Mouse (Mus musculus): Measurements from ENCODE around the gene Clip2. TPM values are rescaled to one million over a fixed set of nuclear protein-coding genes. Genes with fewer than 3 reads are reported as not detected.

Gene Clip2
- polyA plus RNA-seq, 1 experiment from 2014 or later: 15.4 TPM

- Histone ChIP-seq H3K4me2 (ENCODE audit: low read depth, low read length) (no peak overlapping the region), H3K9ac (replicated peaks; ENCODE audit: low read depth, low read length) (no peak overlapping the region), H3K36me3 (ENCODE audit: control insufficient read depth, insufficient read depth, low read length) (peaks cover 40% of the 10 kb centered on the region), H3K4me3 (ENCODE audit: low read depth, low read length) (no peak overlapping the region), H3K27me3 (ENCODE audit: control insufficient read depth, insufficient read depth, low read length) (no peaks in the 10 kb centered on the region), H3K9me3 (ENCODE audit: control insufficient read depth, low read length) (no peaks in the 10 kb centered on the region), H3K4me1 (ENCODE audit: control insufficient read depth, insufficient read depth, low read length) (no peaks in the 10 kb centered on the region), H3K27ac (ENCODE audit: low read depth, low read length) (no peak overlapping the region)
- WGBS: 92% methylated on average over 22 of the region's 26 CpGs
- ATAC-seq (ENCODE audit: low read depth): no peak
Measured at GRCm38 (mm10) chr5:134522524-134522923, 29.7 kb downstream of the Clip2 start.

GRCm38 (mm10) chr5:134521806-134522205, 30.4 kb downstream of the Clip2 start:
- Histone ChIP-seq H3K4me3 (ENCODE audit: low read depth, low read length) (no peak overlapping the region), H3K36me3 (ENCODE audit: control insufficient read depth, insufficient read depth, low read length) (peaks cover 47% of the 10 kb centered on the region), H3K4me1 (ENCODE audit: control insufficient read depth, insufficient read depth, low read length) (no peaks in the 10 kb centered on the region), H3K4me2 (ENCODE audit: low read depth, low read length) (no peak overlapping the region), H3K9ac (replicated peaks; ENCODE audit: low read depth, low read length) (no peak overlapping the region), H3K27me3 (ENCODE audit: control insufficient read depth, insufficient read depth, low read length) (no peaks in the 10 kb centered on the region), H3K27ac (ENCODE audit: low read depth, low read length) (no peak overlapping the region), H3K9me3 (ENCODE audit: control insufficient read depth, low read length) (no peaks in the 10 kb centered on the region)
- WGBS: 95% methylated on average over 6 of the region's 7 CpGs
- ATAC-seq (ENCODE audit: low read depth): no peak

- no peak overlapping the region for H3K4me3 ChIP-seq (ENCODE audit: low read depth, low read length)
- no peaks in the 10 kb centered on the region for H3K27me3 ChIP-seq (ENCODE audit: control insufficient read depth, insufficient read depth, low read length)
- no peaks in the 10 kb centered on the region for H3K4me1 ChIP-seq (ENCODE audit: control insufficient read depth, insufficient read depth, low read length)
- no peak for ATAC-seq (ENCODE audit: low read depth)
- H3K9me3 ChIP-seq (ENCODE audit: control insufficient read depth, low read length): no peaks in the 10 kb centered on the region
- 76% methylated on average over 2 of the region's 2 CpGs for WGBS
- H3K36me3 ChIP-seq (ENCODE audit: control insufficient read depth, insufficient read depth, low read length): peaks cover 54% of the 10 kb centered on the region
- H3K27ac ChIP-seq (ENCODE audit: low read depth, low read length): no peak overlapping the region
- no peak overlapping the region for H3K4me2 ChIP-seq (ENCODE audit: low read depth, low read length)
- H3K9ac ChIP-seq (replicated peaks; ENCODE audit: low read depth, low read length): no peak overlapping the region
Measured at GRCm38 (mm10) chr5:134521131-134521530, 31.1 kb downstream of the Clip2 start.

- Histone ChIP-seq H3K4me2 (ENCODE audit: low read depth, low read length) (no peak overlapping the region), H3K27ac (ENCODE audit: low read depth, low read length) (no peak overlapping the region), H3K36me3 (ENCODE audit: control insufficient read depth, insufficient read depth, low read length) (peaks cover 61% of the 10 kb centered on the region), H3K4me3 (ENCODE audit: low read depth, low read length) (no peak overlapping the region), H3K27me3 (ENCODE audit: control insufficient read depth, insufficient read depth, low read length) (no peaks in the 10 kb centered on the region), H3K4me1 (ENCODE audit: control insufficient read depth, insufficient read depth, low read length) (no peaks in the 10 kb centered on the region), H3K9me3 (ENCODE audit: control insufficient read depth, low read length) (no peaks in the 10 kb centered on the region), H3K9ac (replicated peaks; ENCODE audit: low read depth, low read length) (no peak overlapping the region)
- no peak for ATAC-seq (ENCODE audit: low read depth)
- WGBS: 95% methylated on average over 4 of the region's 4 CpGs
Measured at GRCm38 (mm10) chr5:134520120-134520519, 32.1 kb downstream of the Clip2 start.

GRCm38 (mm10) chr5:134519471-134519870, 32.8 kb downstream of the Clip2 start:
- no peaks in the 10 kb centered on the region for H3K4me1 ChIP-seq (ENCODE audit: control insufficient read depth, insufficient read depth, low read length)
- ATAC-seq (ENCODE audit: low read depth): no peak
- no peaks in the 10 kb centered on the region for H3K9me3 ChIP-seq (ENCODE audit: control insufficient read depth, low read length)
- H3K27ac ChIP-seq (ENCODE audit: low read depth, low read length): no peak overlapping the region
- H3K36me3 ChIP-seq (ENCODE audit: control insufficient read depth, insufficient read depth, low read length): peaks cover 66% of the 10 kb centered on the region
- H3K4me3 ChIP-seq (ENCODE audit: low read depth, low read length): no peak overlapping the region
- no peaks in the 10 kb centered on the region for H3K27me3 ChIP-seq (ENCODE audit: control insufficient read depth, insufficient read depth, low read length)
- WGBS: 90% methylated on average over 5 of the region's 5 CpGs
- no peak overlapping the region for H3K4me2 ChIP-seq (ENCODE audit: low read depth, low read length)
- no peak overlapping the region for H3K9ac ChIP-seq (replicated peaks; ENCODE audit: low read depth, low read length)

GRCm38 (mm10) chr5:134512086-134512485, 40.1 kb downstream of the Clip2 start:
- no peak overlapping the region for H3K4me3 ChIP-seq (ENCODE audit: low read depth, low read length)
- H3K9ac ChIP-seq (replicated peaks; ENCODE audit: low read depth, low read length): no peak overlapping the region
- no peaks in the 10 kb centered on the region for H3K27me3 ChIP-seq (ENCODE audit: control insufficient read depth, insufficient read depth, low read length)
- H3K4me2 ChIP-seq (ENCODE audit: low read depth, low read length): no peak overlapping the region
- peak; percentile 88 for ATAC-seq (ENCODE audit: low read depth)
- H3K9me3 ChIP-seq (ENCODE audit: control insufficient read depth, low read length): no peaks in the 10 kb centered on the region
- H3K27ac ChIP-seq (ENCODE audit: low read depth, low read length): peak overlapping the region; percentile 34
- peaks cover 80% of the 10 kb centered on the region for H3K36me3 ChIP-seq (ENCODE audit: control insufficient read depth, insufficient read depth, low read length)
- 32% methylated on average over 5 of the region's 5 CpGs for WGBS
- peaks cover 5% of the 10 kb centered on the region; the same call in 1 of the 2 replicates for H3K4me1 ChIP-seq (ENCODE audit: control insufficient read depth, insufficient read depth, low read length)

GRCm38 (mm10) chr5:134510266-134510665, 42.0 kb downstream of the Clip2 start:
- Histone ChIP-seq H3K4me3 (ENCODE audit: low read depth, low read length) (no peak overlapping the region), H3K36me3 (ENCODE audit: control insufficient read depth, insufficient read depth, low read length) (peaks cover 64% of the 10 kb centered on the region), H3K4me1 (ENCODE audit: control insufficient read depth, insufficient read depth, low read length) (peaks cover 5% of the 10 kb centered on the region; the same call in 1 of the 2 replicates), H3K9me3 (ENCODE audit: control insufficient read depth, low read length) (no peaks in the 10 kb centered on the region), H3K4me2 (ENCODE audit: low read depth, low read length) (no peak overlapping the region), H3K27me3 (ENCODE audit: control insufficient read depth, insufficient read depth, low read length) (no peaks in the 10 kb centered on the region), H3K27ac (ENCODE audit: low read depth, low read length) (no peak overlapping the region), H3K9ac (replicated peaks; ENCODE audit: low read depth, low read length) (no peak overlapping the region)
- ATAC-seq (ENCODE audit: low read depth): no peak
- 94% methylated on average over 5 of the region's 5 CpGs for WGBS

- Histone ChIP-seq H3K27ac (ENCODE audit: low read depth, low read length) (no peak overlapping the region), H3K4me2 (ENCODE audit: low read depth, low read length) (no peak overlapping the region), H3K4me3 (ENCODE audit: low read depth, low read length) (no peak overlapping the region), H3K9ac (replicated peaks; ENCODE audit: low read depth, low read length) (no peak overlapping the region), H3K36me3 (ENCODE audit: control insufficient read depth, insufficient read depth, low read length) (peaks cover 55% of the 10 kb centered on the region), H3K4me1 (ENCODE audit: control insufficient read depth, insufficient read depth, low read length) (peaks cover 5% of the 10 kb centered on the region; the same call in 1 of the 2 replicates), H3K9me3 (ENCODE audit: control insufficient read depth, low read length) (no peaks in the 10 kb centered on the region), H3K27me3 (ENCODE audit: control insufficient read depth, insufficient read depth, low read length) (no peaks in the 10 kb centered on the region)
- WGBS: 91% methylated on average over 5 of the region's 5 CpGs
- no peak for ATAC-seq (ENCODE audit: low read depth)
Measured at GRCm38 (mm10) chr5:134508965-134509364, 43.3 kb downstream of the Clip2 start.

GRCm38 (mm10) chr5:134507859-134508399, 44.3 kb downstream of the Clip2 start:
- Histone ChIP-seq H3K36me3 (ENCODE audit: control insufficient read depth, insufficient read depth, low read length) (peaks cover 51% of the 10 kb centered on the region), H3K9me3 (ENCODE audit: control insufficient read depth, low read length) (no peaks in the 10 kb centered on the region), H3K27me3 (ENCODE audit: control insufficient read depth, insufficient read depth, low read length) (no peaks in the 10 kb centered on the region), H3K4me3 (ENCODE audit: low read depth, low read length) (no peak overlapping the region), H3K4me1 (ENCODE audit: control insufficient read depth, insufficient read depth, low read length) (peaks cover 5% of the 10 kb centered on the region; the same call in 1 of the 2 replicates), H3K27ac (ENCODE audit: low read depth, low read length) (no peak overlapping the region), H3K4me2 (ENCODE audit: low read depth, low read length) (no peak overlapping the region), H3K9ac (replicated peaks; ENCODE audit: low read depth, low read length) (no peak overlapping the region)
- 60% methylated on average over 5 of the region's 5 CpGs for WGBS
- no peak for ATAC-seq (ENCODE audit: low read depth)

Measured in neural tube, embryonic 14.5 days (tissue).